Mouse (Mus musculus) E14TG2a.4 (cell line): ENCODE measurements at regions not wholly inside any gene's neighbourhood (a gene's known extent, or its start where the extent isn't known, plus 50 kb on each side); places are given as distances from the start of the nearest gene placed in this dataset.

ENCODE experiments used
- H3K27me3 ChIP-seq: 2 replicates; pipeline ENCODE4 v1.6.1; 2014; ENCODE audit warnings: low read length, control low read depth; ENCODE audit not compliant: insufficient read depth
- H3K36me3 ChIP-seq: 2 replicates; pipeline ENCODE4 v1.6.1; 2014; ENCODE audit warnings: low read length, control low read depth; ENCODE audit not compliant: insufficient read depth
- H3K4me1 ChIP-seq: replicated peaks from 2 replicates; pipeline ENCODE4 v1.6.1; 2014; ENCODE audit warnings: low read depth, low read length, control low read depth
- H3K4me3 ChIP-seq: replicated peaks from 2 replicates; pipeline ENCODE4 v1.5.1; 2014; ENCODE audit warnings: mild to moderate bottlenecking, low read length
- H3K9me3 ChIP-seq: 2 replicates; pipeline ENCODE4 v1.6.1; 2014; ENCODE audit warnings: low read length, control low read depth
- CTCF ChIP-seq: conservative IDR thresholded peaks from 2 replicates; pipeline ENCODE4 v1.5.1; 2014; ENCODE audit warnings: low read length
- NANOG ChIP-seq: IDR thresholded peaks from 2 replicates; pipeline ENCODE4 v1.6.1; 2014; ENCODE audit warnings: borderline replicate concordance, low read length, mixed read lengths
- POU5F1 ChIP-seq: IDR thresholded peaks from 2 replicates; pipeline ENCODE4 v1.6.1; 2014; ENCODE audit warnings: low read length, borderline replicate concordance

GRCm38 (mm10) chr19:23061081-23061640 lies 79.9 kb upstream of the Klf9 start:
- TF ChIP-seq NANOG = no peak
- no peak for TF ChIP-seq POU5F1
- no peak for TF ChIP-seq CTCF
- peaks cover 73% of the 10 kb centered on the region for H3K4me1 ChIP-seq
- no peak overlapping the region for H3K4me3 ChIP-seq
- peaks cover 56% of the 10 kb centered on the region for H3K36me3 ChIP-seq
- no peaks in the 10 kb centered on the region for H3K27me3 ChIP-seq
- no peaks in the 10 kb centered on the region for H3K9me3 ChIP-seq

- no peaks in the 10 kb centered on the region for H3K9me3 ChIP-seq
- H3K4me3 ChIP-seq = no peak overlapping the region
- H3K27me3 ChIP-seq = no peaks in the 10 kb centered on the region
- peaks cover 56% of the 10 kb centered on the region for H3K36me3 ChIP-seq
- H3K4me1 ChIP-seq = peaks cover 73% of the 10 kb centered on the region
- no peak for TF ChIP-seq NANOG
- TF ChIP-seq CTCF = no peak
- TF ChIP-seq POU5F1 = no peak
Measured at GRCm38 (mm10) chr19:23061906-23062305, 79.1 kb upstream of the Klf9 start.

GRCm38 (mm10) chr19:23062851-23063250 lies 78.2 kb upstream of the Klf9 start:
- Histone ChIP-seq H3K9me3 (no peaks in the 10 kb centered on the region), H3K36me3 (peaks cover 56% of the 10 kb centered on the region), H3K4me3 (no peak overlapping the region), H3K4me1 (peaks cover 69% of the 10 kb centered on the region), H3K27me3 (no peaks in the 10 kb centered on the region)
- TF ChIP-seq POU5F1 (no peak), NANOG (no peak), CTCF (no peak)

- H3K27me3 ChIP-seq = no peaks in the 10 kb centered on the region
- peak overlapping the region; percentile 46 for H3K4me3 ChIP-seq
- no peaks in the 10 kb centered on the region for H3K9me3 ChIP-seq
- peaks cover 66% of the 10 kb centered on the region for H3K36me3 ChIP-seq
- TF ChIP-seq POU5F1 (no peak), CTCF (peak; percentile 10; the same call in 1 of the 2 replicates), NANOG (no peak)
- H3K4me1 ChIP-seq = peaks cover 77% of the 10 kb centered on the region
Measured at GRCm38 (mm10) chr19:23065548-23065947, 75.5 kb upstream of the Klf9 start.

- H3K9me3 ChIP-seq = no peaks in the 10 kb centered on the region
- H3K36me3 ChIP-seq = peaks cover 63% of the 10 kb centered on the region
- TF ChIP-seq NANOG (no peak), POU5F1 (no peak), CTCF (no peak)
- no peak overlapping the region for H3K4me3 ChIP-seq
- H3K4me1 ChIP-seq = peaks cover 79% of the 10 kb centered on the region
- H3K27me3 ChIP-seq = no peaks in the 10 kb centered on the region
Measured at GRCm38 (mm10) chr19:23066726-23067125, 74.3 kb upstream of the Klf9 start.

GRCm38 (mm10) chr19:23068600-23068999 lies 72.4 kb upstream of the Klf9 start:
- H3K4me3 ChIP-seq = no peak overlapping the region
- peaks cover 57% of the 10 kb centered on the region for H3K36me3 ChIP-seq
- TF ChIP-seq NANOG (no peak), CTCF (no peak), POU5F1 (no peak)
- no peaks in the 10 kb centered on the region for H3K27me3 ChIP-seq
- no peaks in the 10 kb centered on the region for H3K9me3 ChIP-seq
- peaks cover 78% of the 10 kb centered on the region for H3K4me1 ChIP-seq

- Histone ChIP-seq H3K27me3 (no peaks in the 10 kb centered on the region), H3K4me3 (no peak overlapping the region), H3K4me1 (peaks cover 80% of the 10 kb centered on the region), H3K36me3 (peaks cover 55% of the 10 kb centered on the region), H3K9me3 (no peaks in the 10 kb centered on the region)
- TF ChIP-seq CTCF = no peak
- TF ChIP-seq NANOG = no peak
- TF ChIP-seq POU5F1 = no peak
Measured at GRCm38 (mm10) chr19:23069656-23070055, 71.4 kb upstream of the Klf9 start.

GRCm38 (mm10) chr19:23071000-23071399 lies 70.0 kb upstream of the Klf9 start:
- Histone ChIP-seq H3K4me3 (no peak overlapping the region), H3K27me3 (no peaks in the 10 kb centered on the region), H3K36me3 (peaks cover 49% of the 10 kb centered on the region), H3K4me1 (peaks cover 72% of the 10 kb centered on the region), H3K9me3 (no peaks in the 10 kb centered on the region)
- TF ChIP-seq CTCF (no peak), POU5F1 (no peak), NANOG (no peak)
